In genomic region chr6:17064936-17065790, GRCm38 (mm10) we compare ENCODE assay signal across 8 mouse cellular contexts. TPM values are rescaled to one million over a fixed set of nuclear protein-coding genes. Genes with fewer than 3 reads are reported as not detected.
DNase-seq lines count a peak whose midpoint lies in the region; ATAC-seq and TF ChIP-seq lines count a peak whose summit lies in the region.

Tes (plus strand) TSS chr6:17065149.

- DNase-seq in A20 (ENCODE audit: low read depth, low spot score), result peak; percentile 87
- peak; percentile 91 for DNase-seq in brain, embryonic 14.5 days (ENCODE audit: low read depth)
- DNase-seq in forebrain, embryonic 11.5 days (ENCODE audit: low spot score), result peak; percentile 88
- peak; percentile 92 for DNase-seq in kidney, postnatal 14 days
- peak; percentile 42 for DNase-seq in liver, embryonic 13.5 days
- DNase-seq in naive thymus-derived CD4-positive, alpha-beta T cell, adult 2 months (ENCODE audit: low read depth), result peak; percentile 94

- TF ChIP-seq CTCF in brain, embryonic 14.5 days (IDR thresholded peaks at IDR 0.05; ENCODE audit: borderline replicate concordance, extremely low read depth, insufficient read depth, insufficient read length), result no peak

- TF ChIP-seq POLR2A in brain, embryonic 14.5 days (IDR thresholded peaks at IDR 0.05; ENCODE audit: borderline replicate concordance, extremely low read depth, insufficient read depth, insufficient read length, poor library complexity, severe bottlenecking), result peak; percentile 39; the same call in 1 of the 2 replicates

- H3K4me3 ChIP-seq in forebrain, embryonic 11.5 days (ENCODE audit: low read depth, low read length), result peak within 1 kb of the TSS; percentile 79
- peak within 1 kb of the TSS; percentile 65 for H3K4me3 ChIP-seq in heart, embryonic 15.5 days
- H3K4me3 ChIP-seq in liver, embryonic 13.5 days (replicated peaks), result peak within 1 kb of the TSS; percentile 59
- peak within 1 kb of the TSS; percentile 84 for H3K4me3 ChIP-seq in stomach, embryonic 14.5 days (ENCODE audit: low read depth, low read length)

- peak within 1 kb of the TSS; percentile 96 for H3K4me2 ChIP-seq in forebrain, embryonic 11.5 days (ENCODE audit: low read depth, low read length, severe bottlenecking)
- peak within 1 kb of the TSS; percentile 96 for H3K4me2 ChIP-seq in heart, embryonic 15.5 days
- H3K4me2 ChIP-seq in liver, embryonic 13.5 days, result peak within 1 kb of the TSS; percentile 76
- peak within 1 kb of the TSS; percentile 70 for H3K4me2 ChIP-seq in stomach, embryonic 14.5 days (replicated peaks; ENCODE audit: low read depth, low read length)

- ATAC-seq in forebrain, embryonic 11.5 days (replicated peaks; ENCODE audit: low FRiP score), result peak; percentile 98
- peak; percentile 89 for ATAC-seq in heart, embryonic 15.5 days (replicated peaks; ENCODE audit: insufficient number of reproducible peaks, insufficient read depth, low FRiP score, low read depth)
- peak; percentile 79 for ATAC-seq in liver, embryonic 13.5 days (ENCODE audit: low read depth)
- ATAC-seq in stomach, embryonic 14.5 days (ENCODE audit: insufficient number of reproducible peaks, insufficient read depth, low FRiP score, low read depth), result peak; percentile 93

- no peaks in the 10 kb centered on the region for H3K9me3 ChIP-seq in forebrain, embryonic 11.5 days (ENCODE audit: control insufficient read depth, low read length)
- no peaks in the 10 kb centered on the region for H3K9me3 ChIP-seq in heart, embryonic 15.5 days (replicated peaks)
- H3K9me3 ChIP-seq in liver, embryonic 13.5 days (replicated peaks), result no peaks in the 10 kb centered on the region
- H3K9me3 ChIP-seq in stomach, embryonic 14.5 days (ENCODE audit: control insufficient read depth, low read depth, low read length), result no peaks in the 10 kb centered on the region

- no peaks in the 10 kb centered on the region for H3K4me1 ChIP-seq in forebrain, embryonic 11.5 days (replicated peaks; ENCODE audit: control insufficient read depth, insufficient read depth, low read length)
- H3K4me1 ChIP-seq in heart, embryonic 15.5 days (replicated peaks), result peaks cover 12% of the 10 kb centered on the region
- H3K4me1 ChIP-seq in liver, embryonic 13.5 days (replicated peaks), result peaks cover 8% of the 10 kb centered on the region; the same call in 1 of the 2 replicates
- H3K4me1 ChIP-seq in stomach, embryonic 14.5 days (ENCODE audit: control insufficient read depth, insufficient read depth, low read length), result peaks cover 20% of the 10 kb centered on the region

- H3K36me3 ChIP-seq in forebrain, embryonic 11.5 days (ENCODE audit: control insufficient read depth, insufficient read depth, low read length), result no peaks in the 10 kb centered on the region
- no peaks in the 10 kb centered on the region for H3K36me3 ChIP-seq in heart, embryonic 15.5 days
- H3K36me3 ChIP-seq in liver, embryonic 13.5 days, result no peaks in the 10 kb centered on the region
- H3K36me3 ChIP-seq in stomach, embryonic 14.5 days (ENCODE audit: control insufficient read depth, insufficient read depth, low read length), result no peaks in the 10 kb centered on the region

- H3K27me3 ChIP-seq in forebrain, embryonic 11.5 days (ENCODE audit: control insufficient read depth, insufficient read depth, low read length), result peaks cover 6% of the 10 kb centered on the region
- peaks cover 82% of the 10 kb centered on the region for H3K27me3 ChIP-seq in heart, embryonic 15.5 days
- peaks cover 19% of the 10 kb centered on the region for H3K27me3 ChIP-seq in liver, embryonic 13.5 days
- H3K27me3 ChIP-seq in stomach, embryonic 14.5 days (ENCODE audit: control insufficient read depth, insufficient read depth, low read length), result no peaks in the 10 kb centered on the region

- peak within 1 kb of the TSS; percentile 72 for H3K9ac ChIP-seq in forebrain, embryonic 11.5 days (ENCODE audit: low read length)
- peak within 1 kb of the TSS; percentile 60 for H3K9ac ChIP-seq in heart, embryonic 15.5 days
- peak within 1 kb of the TSS; percentile 27 for H3K9ac ChIP-seq in liver, embryonic 13.5 days
- H3K9ac ChIP-seq in stomach, embryonic 14.5 days (replicated peaks; ENCODE audit: low read depth, low read length), result peak within 1 kb of the TSS; percentile 80

- no peak within 1 kb of the TSS for H3K27ac ChIP-seq in forebrain, embryonic 11.5 days (ENCODE audit: low read depth, low read length)
- peak within 1 kb of the TSS; percentile 50 for H3K27ac ChIP-seq in heart, embryonic 15.5 days
- H3K27ac ChIP-seq in liver, embryonic 13.5 days, result no peak within 1 kb of the TSS
- H3K27ac ChIP-seq in stomach, embryonic 14.5 days (ENCODE audit: low read length), result peak within 1 kb of the TSS; percentile 72

- WGBS in forebrain, embryonic 11.5 days, result under 1% methylated on average over 63 of the region's 63 CpGs
- under 1% methylated on average over 63 of the region's 63 CpGs for WGBS in heart, embryonic 15.5 days
- WGBS in liver, embryonic 13.5 days (ENCODE audit: insufficient replicate concordance), result under 1% methylated on average over 63 of the region's 63 CpGs
- WGBS in stomach, embryonic 14.5 days, result under 1% methylated on average over 63 of the region's 63 CpGs

RNA-seq across cellular contexts. Expression of gene Tes, which starts in this region (rescaled TPM):
- 36.8 and 44.5 TPM in 2 replicates for polyA plus RNA-seq in brain, embryonic 14.5 days (2012; rRNA removed)
- polyA plus RNA-seq in forebrain, embryonic 11.5 days (2014; fragmentation: Nextera tagmentation; extraction: Ambion mirVana), result 34.6 and 38.3 TPM in 2 replicates
- polyA plus RNA-seq in heart, embryonic 15.5 days (2015; fragmentation: Nextera tagmentation; extraction: Ambion mirVana), result 10.0 and 17.2 TPM in 2 replicates
- polyA plus RNA-seq in liver, embryonic 13.5 days (2015; fragmentation: Nextera tagmentation; extraction: Ambion mirVana), result 4.5 and 6.0 TPM in 2 replicates
- 142 and 144 TPM in 2 replicates for polyA plus RNA-seq in stomach, embryonic 14.5 days (2014; fragmentation: Nextera tagmentation; extraction: Ambion mirVana)

Comparison
In these comparisons a context has a peak if more than half of its experiments do, and no peak if none do; other contexts are left out.
1. DNase-seq: peak in every context shown above with its lines; median percentile 94 in naive thymus-derived CD4-positive, alpha-beta T cell, adult 2 months; 92 in kidney, postnatal 14 days; 91 in brain, embryonic 14.5 days; 88 in forebrain, embryonic 11.5 days; 87 in A20; 42 in liver, embryonic 13.5 days.
2. H3K27ac ChIP-seq: peak in heart, embryonic 15.5 days (single experiment) and stomach, embryonic 14.5 days (single experiment); none in forebrain, embryonic 11.5 days (single experiment) and liver, embryonic 13.5 days (single experiment).
3. H3K9ac ChIP-seq: peak in every context shown above with its lines; median percentile 80 in stomach, embryonic 14.5 days; 72 in forebrain, embryonic 11.5 days; 60 in heart, embryonic 15.5 days; 27 in liver, embryonic 13.5 days.
4. Peak in every context shown above with its lines, with median percentiles within 50 percentile points of each other: ATAC-seq, H3K4me2 ChIP-seq and H3K4me3 ChIP-seq.